Mouse (Mus musculus): Measurements from ENCODE around the gene Emc4. TPM values are rescaled to one million over a fixed set of nuclear protein-coding genes. Genes with fewer than 3 reads are reported as not detected.

Emc4 gene
- total and polyA plus RNA-seq, 2 experiments from 2014 or later: 58.5 to 104 TPM

GRCm38 (mm10) chr2:112374610-112375009 is 6.8 kb upstream of the Emc4 start:
- Histone ChIP-seq H3K27me3 (ENCODE audit: control insufficient read depth, insufficient read depth, low read length) (no peaks in the 10 kb centered on the region), H3K4me2 (ENCODE audit: low read depth, low read length) (no peak overlapping the region), H3K36me3 (replicated peaks; ENCODE audit: control insufficient read depth, insufficient read depth, low read length) (no peaks in the 10 kb centered on the region), H3K9me3 (replicated peaks; ENCODE audit: control insufficient read depth, low read length) (no peaks in the 10 kb centered on the region), H3K4me3 (ENCODE audit: low read depth, low read length) (no peak overlapping the region), H3K4me1 (ENCODE audit: control insufficient read depth, insufficient read depth) (no peaks in the 10 kb centered on the region), H3K27ac (ENCODE audit: low read depth) (no peak overlapping the region), H3K9ac (replicated peaks; ENCODE audit: low read depth, low read length) (no peak overlapping the region)
- TF ChIP-seq EP300 (IDR thresholded peaks at IDR 0.05; ENCODE audit: low read depth): peak; percentile 63; the same call in 1 of the 2 replicates
- TF ChIP-seq CTCF (IDR thresholded peaks at IDR 0.05; ENCODE audit: low read depth): no peak
- 24% methylated on average over 5 of the region's 5 CpGs for WGBS
- DNase-seq (ENCODE audit: low spot score): peak; percentile 35
- ATAC-seq (ENCODE audit: insufficient read depth, low read depth): no peak

GRCm38 (mm10) chr2:112373141-112373540 is 5.3 kb upstream of the Emc4 start:
- no peak overlapping the region for H3K4me2 ChIP-seq (ENCODE audit: low read depth, low read length)
- H3K4me3 ChIP-seq (ENCODE audit: low read depth, low read length): no peak overlapping the region
- H3K36me3 ChIP-seq (replicated peaks; ENCODE audit: control insufficient read depth, insufficient read depth, low read length): no peaks in the 10 kb centered on the region
- H3K27ac ChIP-seq (ENCODE audit: low read depth): no peak overlapping the region
- no peak overlapping the region for H3K9ac ChIP-seq (replicated peaks; ENCODE audit: low read depth, low read length)
- no peak for TF ChIP-seq CTCF (IDR thresholded peaks at IDR 0.05; ENCODE audit: low read depth)
- no peak for TF ChIP-seq EP300 (IDR thresholded peaks at IDR 0.05; ENCODE audit: low read depth)
- 45% methylated on average over 4 of the region's 4 CpGs for WGBS
- H3K4me1 ChIP-seq (ENCODE audit: control insufficient read depth, insufficient read depth): no peaks in the 10 kb centered on the region
- DNase-seq (ENCODE audit: low spot score): no peak
- H3K27me3 ChIP-seq (ENCODE audit: control insufficient read depth, insufficient read depth, low read length): no peaks in the 10 kb centered on the region
- no peak for ATAC-seq (ENCODE audit: insufficient read depth, low read depth)
- H3K9me3 ChIP-seq (replicated peaks; ENCODE audit: control insufficient read depth, low read length): no peaks in the 10 kb centered on the region

GRCm38 (mm10) chr2:112369941-112370340 is 2.1 kb upstream of the Emc4 start:
- Histone ChIP-seq H3K9me3 (replicated peaks; ENCODE audit: control insufficient read depth, low read length) (no peaks in the 10 kb centered on the region), H3K36me3 (replicated peaks; ENCODE audit: control insufficient read depth, insufficient read depth, low read length) (no peaks in the 10 kb centered on the region), H3K4me1 (ENCODE audit: control insufficient read depth, insufficient read depth) (peaks cover 4% of the 10 kb centered on the region; the same call in 1 of the 2 replicates), H3K27me3 (ENCODE audit: control insufficient read depth, insufficient read depth, low read length) (no peaks in the 10 kb centered on the region), H3K27ac (ENCODE audit: low read depth) (no peak overlapping the region), H3K4me2 (ENCODE audit: low read depth, low read length) (no peak overlapping the region), H3K4me3 (ENCODE audit: low read depth, low read length) (no peak overlapping the region), H3K9ac (replicated peaks; ENCODE audit: low read depth, low read length) (0 out of 2 replicates have a peak overlapping the region, but pooled peaks have one; percentile 12)
- ATAC-seq (ENCODE audit: insufficient read depth, low read depth): no peak
- 45% methylated on average over 5 of the region's 5 CpGs for WGBS
- DNase-seq (ENCODE audit: low spot score): no peak
- TF ChIP-seq CTCF (IDR thresholded peaks at IDR 0.05; ENCODE audit: low read depth) (no peak), EP300 (IDR thresholded peaks at IDR 0.05; ENCODE audit: low read depth) (no peak)

GRCm38 (mm10) chr2:112367222-112367621 is 605 bp downstream of the Emc4 start:
- peak overlapping the region; percentile 85 for H3K9ac ChIP-seq (replicated peaks; ENCODE audit: low read depth, low read length)
- H3K9me3 ChIP-seq (replicated peaks; ENCODE audit: control insufficient read depth, low read length): no peaks in the 10 kb centered on the region
- H3K4me2 ChIP-seq (ENCODE audit: low read depth, low read length): peak overlapping the region; percentile 72
- H3K27me3 ChIP-seq (ENCODE audit: control insufficient read depth, insufficient read depth, low read length): no peaks in the 10 kb centered on the region
- H3K27ac ChIP-seq (ENCODE audit: low read depth): peak overlapping the region; percentile 85
- peaks cover 22% of the 10 kb centered on the region for H3K36me3 ChIP-seq (replicated peaks; ENCODE audit: control insufficient read depth, insufficient read depth, low read length)
- peaks cover 4% of the 10 kb centered on the region; the same call in 1 of the 2 replicates for H3K4me1 ChIP-seq (ENCODE audit: control insufficient read depth, insufficient read depth)
- ATAC-seq (ENCODE audit: insufficient read depth, low read depth): peak; percentile 33; the same call in 1 of the 2 replicates
- H3K4me3 ChIP-seq (ENCODE audit: low read depth, low read length): peak overlapping the region; percentile 88
- DNase-seq (ENCODE audit: low spot score): no peak
- TF ChIP-seq EP300 (IDR thresholded peaks at IDR 0.05; ENCODE audit: low read depth) (no peak), CTCF (IDR thresholded peaks at IDR 0.05; ENCODE audit: low read depth) (no peak)
- 13% methylated on average over 15 of the region's 15 CpGs for WGBS

- WGBS: 79% methylated on average over 2 of the region's 2 CpGs
- Histone ChIP-seq H3K27ac (ENCODE audit: low read depth) (no peak overlapping the region), H3K9ac (replicated peaks; ENCODE audit: low read depth, low read length) (no peak overlapping the region), H3K4me2 (ENCODE audit: low read depth, low read length) (no peak overlapping the region), H3K27me3 (ENCODE audit: control insufficient read depth, insufficient read depth, low read length) (no peaks in the 10 kb centered on the region), H3K4me1 (ENCODE audit: control insufficient read depth, insufficient read depth) (no peaks in the 10 kb centered on the region), H3K36me3 (replicated peaks; ENCODE audit: control insufficient read depth, insufficient read depth, low read length) (peaks cover 86% of the 10 kb centered on the region), H3K4me3 (ENCODE audit: low read depth, low read length) (no peak overlapping the region), H3K9me3 (replicated peaks; ENCODE audit: control insufficient read depth, low read length) (no peaks in the 10 kb centered on the region)
- no peak for DNase-seq (ENCODE audit: low spot score)
- no peak for ATAC-seq (ENCODE audit: insufficient read depth, low read depth)
- TF ChIP-seq CTCF (IDR thresholded peaks at IDR 0.05; ENCODE audit: low read depth) (no peak), EP300 (IDR thresholded peaks at IDR 0.05; ENCODE audit: low read depth) (no peak)
Measured at GRCm38 (mm10) chr2:112360781-112361169, 7.1 kb downstream of the Emc4 start.
